Mouse (Mus musculus): Measurements from ENCODE around the gene Gm9821.

The Gm9821 gene

GRCm38 (mm10) chr2:91926949-91927348 is 18.6 kb upstream of the Gm9821 start, which contains the start of gene Chrm4:
TSS of gene Chrm4 (plus strand) at chr2:91927249.
- no peak for DNase-seq (ENCODE audit: low spot score)

- peak; percentile 85 for DNase-seq (ENCODE audit: low spot score)
These were observed 17.5 kb upstream of the Gm9821 start for GRCm38 (mm10) chr2:91927826-91928533.

DNA sequence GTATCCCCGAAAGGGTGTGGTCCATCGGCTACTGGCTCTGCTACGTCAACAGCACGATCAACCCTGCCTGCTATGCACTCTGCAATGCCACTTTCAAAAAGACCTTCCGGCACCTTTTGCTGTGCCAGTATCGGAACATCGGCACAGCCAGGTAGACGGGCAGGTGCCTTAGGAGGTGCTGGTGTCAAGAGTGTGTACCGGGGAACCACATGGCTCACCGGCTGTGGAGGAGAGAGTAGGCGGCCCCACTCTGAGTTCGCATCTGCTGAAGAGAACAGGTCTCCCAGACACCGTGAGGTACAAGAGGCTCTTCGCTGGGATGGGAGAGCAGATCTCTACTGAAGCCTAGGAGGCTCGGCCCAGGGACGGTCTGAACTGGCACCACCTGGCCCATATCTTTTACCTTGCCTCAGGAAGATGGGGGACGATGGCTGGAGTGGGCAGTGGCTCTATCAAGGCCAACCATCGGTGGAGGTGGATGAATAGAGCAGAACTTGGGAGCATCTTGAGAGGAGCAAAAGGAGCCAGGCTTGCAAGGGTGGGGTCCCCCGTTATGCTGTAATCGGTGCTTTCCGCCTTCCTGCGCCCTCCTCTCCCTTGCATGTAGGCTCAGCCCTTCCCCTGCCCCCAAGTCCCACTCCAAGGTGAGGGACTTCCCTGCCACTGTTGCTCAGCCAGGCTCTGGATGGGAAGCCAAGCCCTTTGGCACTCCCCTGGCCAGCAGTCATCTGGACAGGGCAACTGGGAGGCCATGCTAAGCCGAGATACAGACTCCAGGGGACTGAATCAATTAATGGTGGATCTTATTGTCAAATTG is 16.8 kb upstream of the Gm9821 start:
- DNase-seq (ENCODE audit: low spot score), result peak; percentile 35

DNA sequence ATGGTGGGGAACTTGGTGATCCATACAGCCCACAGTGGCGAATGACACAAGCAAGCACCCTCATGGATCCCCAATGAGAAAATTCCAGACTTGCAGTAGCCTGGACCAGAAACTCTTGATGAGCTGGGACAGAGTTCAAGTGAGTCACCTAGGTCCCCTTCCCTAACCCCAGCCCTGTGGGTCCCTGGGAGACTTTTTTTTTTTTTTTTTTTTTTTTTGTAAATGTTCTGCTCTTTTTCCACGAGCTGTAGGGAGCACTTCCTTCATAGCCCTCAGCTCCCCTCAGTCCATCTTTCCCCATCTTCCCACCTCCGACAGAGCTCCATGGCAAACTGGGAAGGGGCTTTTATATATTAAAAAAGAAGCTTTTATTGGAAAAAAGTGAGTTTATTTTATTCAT is 16.0 kb upstream of the Gm9821 start:
- no peak for DNase-seq (ENCODE audit: low spot score)

- peak; percentile 97 for DNase-seq (ENCODE audit: low spot score)
These were observed 15.6 kb upstream of the Gm9821 start for GRCm38 (mm10) chr2:91929936-91930335.

GRCm38 (mm10) chr2:91930761-91931291 is 14.7 kb upstream of the Gm9821 start:
- DNase-seq (ENCODE audit: low spot score), result peak; percentile 49

DNA sequence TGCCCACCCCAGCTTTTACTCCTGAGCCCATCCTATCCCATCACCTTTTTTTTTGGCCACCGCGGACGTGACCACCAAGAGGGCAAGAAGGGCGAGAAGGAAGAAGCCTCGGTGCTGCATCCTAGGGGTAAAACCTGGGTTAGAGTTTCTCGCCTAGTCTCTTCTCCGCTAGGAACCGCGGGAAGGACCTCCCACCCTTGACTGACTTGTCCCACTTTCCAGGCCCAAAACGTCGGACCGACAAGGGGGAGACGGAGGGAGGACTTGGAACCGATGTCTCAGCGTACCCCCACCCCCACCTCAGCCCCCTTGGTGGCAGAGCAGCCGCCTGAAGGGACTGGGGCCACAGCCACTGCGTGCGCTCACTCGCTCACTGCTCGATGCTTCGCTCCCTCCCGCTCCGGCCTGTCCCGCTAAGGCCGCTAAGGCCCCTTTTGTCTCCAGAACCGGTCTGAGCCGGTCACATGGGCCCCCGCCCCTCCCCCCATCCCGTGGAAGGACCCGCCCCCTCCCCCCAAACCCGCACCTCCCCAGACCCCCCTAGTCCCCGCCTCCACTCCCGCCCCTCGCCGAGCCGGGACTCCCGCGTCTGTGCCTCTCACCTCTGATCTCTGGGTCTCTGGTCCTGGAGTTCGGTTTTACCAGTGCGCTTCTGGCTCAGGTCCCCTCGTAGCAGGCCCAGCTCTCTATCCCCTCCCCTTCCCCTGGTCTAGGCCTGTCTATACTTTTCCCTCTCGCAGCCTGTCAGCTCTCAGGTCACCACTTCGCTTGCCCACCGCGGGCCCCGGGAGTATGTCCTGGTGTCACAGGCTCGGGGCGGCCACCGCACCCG is 14.0 kb upstream of the Gm9821 start:
- DNase-seq (ENCODE audit: low spot score), result peak; percentile 93

DNA sequence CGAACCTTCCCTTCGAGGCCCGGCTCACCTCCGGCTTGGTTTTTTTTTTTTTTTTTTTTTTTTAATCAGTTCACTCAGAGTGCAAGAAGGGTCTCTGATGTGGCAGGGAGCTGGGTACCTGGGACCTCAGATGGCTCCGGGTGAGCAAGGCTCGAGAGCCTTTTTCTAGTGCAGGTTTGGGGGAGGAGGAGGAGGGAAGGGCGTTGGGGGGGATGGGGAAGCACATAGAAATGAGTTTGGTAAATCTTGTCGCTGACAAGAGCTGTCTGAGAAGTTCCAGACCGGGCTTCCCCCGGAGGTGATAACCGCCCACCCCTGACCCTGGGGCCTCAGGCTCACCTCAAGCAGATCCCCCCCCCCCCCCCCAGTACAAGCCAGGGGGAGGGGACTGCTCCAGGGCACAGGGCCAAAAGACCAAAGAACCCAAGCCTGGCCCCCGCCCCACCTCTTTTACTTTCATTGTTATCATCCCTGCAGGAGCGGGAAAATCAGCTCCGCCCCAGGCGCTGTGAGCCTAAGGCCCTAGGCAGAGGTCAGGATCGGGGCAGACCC is 13.3 kb upstream of the Gm9821 start, which contains the start of gene Mdk:
TSS of gene Mdk (minus strand) at position 138 of the 552 bp plus-strand sequence.
- peak; percentile 92 for DNase-seq (ENCODE audit: low spot score)

DNA sequence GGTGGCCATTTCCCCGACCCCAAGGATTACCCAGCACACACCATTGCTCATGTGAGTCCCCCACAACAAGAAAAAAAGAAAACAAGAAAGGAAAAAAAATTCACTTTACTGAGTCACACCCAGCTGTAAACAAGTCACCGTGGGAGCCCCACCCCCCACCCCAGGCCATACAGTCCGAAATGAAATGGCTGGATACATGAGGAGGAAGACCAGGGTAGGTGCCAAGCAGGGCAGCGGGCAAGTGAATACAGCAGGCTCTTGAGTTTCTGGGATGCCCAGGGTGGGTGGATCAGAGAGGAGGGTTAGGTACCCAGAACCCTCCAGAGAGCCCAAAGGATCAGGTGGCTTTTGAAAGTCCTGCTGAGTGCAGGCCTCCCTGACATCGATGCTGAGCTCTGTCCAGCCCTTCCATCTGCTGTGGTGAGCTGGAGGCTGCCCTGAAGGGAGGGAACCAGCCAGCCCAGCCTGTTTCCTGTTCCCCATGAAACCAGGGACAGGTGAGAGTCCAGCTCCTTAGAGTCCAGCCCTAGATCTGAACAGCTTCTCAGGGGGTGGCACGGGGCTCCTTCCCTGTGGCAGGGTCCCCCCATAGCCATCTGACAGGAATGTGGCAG is 12.7 kb upstream of the Gm9821 start:
- DNase-seq (ENCODE audit: low spot score), result peak; percentile 57

GRCm38 (mm10) chr2:91933471-91933870 is 12.0 kb upstream of the Gm9821 start:
- peak; percentile 80 for DNase-seq (ENCODE audit: low spot score)

- DNase-seq (ENCODE audit: low spot score), result peak; percentile 56
These were observed 11.5 kb upstream of the Gm9821 start for GRCm38 (mm10) chr2:91934016-91934415.

GRCm38 (mm10) chr2:91934826-91935525 is 10.5 kb upstream of the Gm9821 start:
- DNase-seq (ENCODE audit: low spot score), result no peak

- DNase-seq (ENCODE audit: low spot score), result no peak
These were observed 9.3 kb upstream of the Gm9821 start for GRCm38 (mm10) chr2:91936154-91936553.

- no peak for DNase-seq (ENCODE audit: low spot score)
These were observed 6.1 kb upstream of the Gm9821 start for GRCm38 (mm10) chr2:91939303-91939935.

GRCm38 (mm10) chr2:91942356-91942755 is 3.1 kb upstream of the Gm9821 start:
- no peak for DNase-seq (ENCODE audit: low spot score)

GRCm38 (mm10) chr2:91944170-91944950 is 1.1 kb upstream of the Gm9821 start:
- DNase-seq (ENCODE audit: low spot score), result peak; percentile 89

- DNase-seq (ENCODE audit: low spot score), result no peak
These were observed 1.3 kb downstream of the Gm9821 start for GRCm38 (mm10) chr2:91946836-91947235.

DNA sequence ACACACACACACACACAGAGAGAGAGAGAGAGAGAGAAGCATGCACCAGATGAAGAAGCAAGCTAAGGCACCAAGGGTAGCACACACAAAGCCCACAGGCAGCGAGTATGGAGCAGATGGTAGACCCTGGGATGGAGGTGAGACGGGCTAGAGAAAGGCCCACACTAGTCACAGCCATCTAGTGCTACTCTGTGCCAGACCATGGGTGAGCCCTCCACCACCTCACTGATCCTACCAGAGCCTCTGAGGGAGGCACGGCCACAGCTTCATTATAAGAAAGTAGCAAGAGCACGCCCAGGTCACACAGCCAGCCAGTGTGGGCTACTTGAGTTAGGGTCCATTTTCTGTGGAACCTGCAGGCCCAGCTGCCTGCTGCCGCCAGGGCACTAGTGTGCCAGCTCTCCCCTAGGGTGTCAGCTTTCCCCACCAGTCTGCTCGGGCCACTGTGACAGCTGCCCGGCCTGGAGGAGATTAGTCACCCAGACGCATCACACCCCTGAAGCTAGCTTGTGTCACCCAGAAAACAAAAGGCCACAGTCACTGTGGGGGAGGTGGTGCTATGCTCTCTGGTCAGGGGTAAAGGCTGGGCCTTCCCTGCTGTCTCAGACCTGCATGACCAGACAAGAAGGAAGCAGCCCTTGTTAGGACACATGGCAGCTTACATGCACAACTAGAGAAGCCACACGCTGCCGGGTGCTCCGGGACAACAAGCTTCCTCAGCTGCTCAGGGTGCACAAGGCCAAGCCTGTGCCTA is 2.1 kb downstream of the Gm9821 start:
- DNase-seq (ENCODE audit: low spot score), result no peak

- DNase-seq (ENCODE audit: low spot score), result no peak
These were observed 2.6 kb downstream of the Gm9821 start for GRCm38 (mm10) chr2:91948151-91948509.

Measured in embryo, embryonic 10 days (tissue).